Mouse (Mus musculus) embryonic facial prominence, embryonic 11.5 days (tissue): Measurements from ENCODE around the gene Erv3. TPM values are rescaled to one million over a fixed set of nuclear protein-coding genes. Genes with fewer than 3 reads are reported as not detected.

Source experiments
- ATAC-seq: fragments of 200-750 bp; cut with Nextera tagmentation; replicated peaks from 2 replicates; pipeline ENCODE4 v1.8.0; 2017; ENCODE audit warnings: low read depth; ENCODE audit not compliant: insufficient number of reproducible peaks, low FRiP score, low TSS enrichment
- DNase-seq: peaks from one replicate; pipeline ENCODE4 v3.0.0-alpha.2; 2015; ENCODE audit warnings: low spot score
- H3K27ac ChIP-seq: fragments of 300-500 bp; sonication (generic); replicated peaks from 2 replicates; pipeline ENCODE4 v1.5.1; 2014; ENCODE audit warnings: mild to moderate bottlenecking, low read depth, low read length, control low read depth
- H3K27me3 ChIP-seq: fragments of 300-500 bp; sonication (generic); 2 replicates; pipeline ENCODE4 v1.6.1; 2014; ENCODE audit warnings: mild to moderate bottlenecking, low read length, moderate library complexity, mixed read lengths; ENCODE audit not compliant: control insufficient read depth, insufficient read depth
- H3K36me3 ChIP-seq: fragments of 300-500 bp; sonication (generic); replicated peaks from 2 replicates; pipeline ENCODE4 v1.6.1; 2014; ENCODE audit warnings: low read depth, mild to moderate bottlenecking, low read length, moderate library complexity, mixed read lengths; ENCODE audit not compliant: control insufficient read depth, insufficient read depth
- H3K4me1 ChIP-seq: fragments of 300-500 bp; sonication (generic); 2 replicates; pipeline ENCODE4 v1.6.1; 2014; ENCODE audit warnings: low read length, mixed read lengths; ENCODE audit not compliant: control insufficient read depth, insufficient read depth
- H3K4me2 ChIP-seq: fragments of 300-500 bp; sonication (generic); 2 replicates; pipeline ENCODE4 v1.6.1; 2014; ENCODE audit warnings: low read depth, mild to moderate bottlenecking, control low read depth, low read length, moderate library complexity
- H3K4me3 ChIP-seq: fragments of 300-500 bp; sonication (generic); 2 replicates; pipeline ENCODE4 v1.5.1; 2014; ENCODE audit warnings: low read depth, low read length, control low read depth
- H3K9ac ChIP-seq: fragments of 300-500 bp; sonication (generic); replicated peaks from 2 replicates; pipeline ENCODE4 v1.6.1; 2014; ENCODE audit warnings: mild to moderate bottlenecking, control low read depth, low read length
- H3K9me3 ChIP-seq: fragments of 300-500 bp; sonication (generic); replicated peaks from 2 replicates; pipeline ENCODE4 v1.6.1; 2016; ENCODE audit warnings: mild to moderate bottlenecking, low read length, inconsistent platforms, mixed read lengths; ENCODE audit not compliant: control insufficient read depth
- WGBS: fragments of 180-500 bp; shearing (Covaris S2); extraction: QIAGEN DNeasy Blood & Tissue Kit; methylation state at CpG from one replicate; pipeline ENCODE4 v1.1.7; 2014; 5-methylcytosine and 5-hydroxymethylcytosine counted together
- polyA plus RNA-seq: library from polyadenylated mRNA; unstranded; fragments of >200 nt; fragmentation: Nextera tagmentation; extraction: Ambion mirVana; gene quantifications from 2 replicates; pipeline ENCODE4 v1.2.1, GENCODE M21; 2014

Erv3 gene
- polyA plus RNA-seq, 1 experiment from 2014 or later: not detected

- ATAC-seq (no peak), DNase-seq (no peak)
- H3K4me3 ChIP-seq: no peak overlapping the region
- no peaks in the 10 kb centered on the region for H3K36me3 ChIP-seq
- no peaks in the 10 kb centered on the region for H3K27me3 ChIP-seq
- 54% methylated on average over 2 of the region's 2 CpGs for WGBS
- H3K27ac ChIP-seq: no peak overlapping the region
- no peak overlapping the region for H3K9ac ChIP-seq
- H3K9me3 ChIP-seq: no peaks in the 10 kb centered on the region
- H3K4me2 ChIP-seq: no peak overlapping the region
- no peaks in the 10 kb centered on the region for H3K4me1 ChIP-seq
Measured at GRCm38 (mm10) chr2:131883136-131883535, 23.6 kb upstream of the Erv3 start.

- no peak overlapping the region for H3K27ac ChIP-seq
- no peak for ATAC-seq
- no peak overlapping the region for H3K4me2 ChIP-seq
- H3K9ac ChIP-seq: no peak overlapping the region
- no peaks in the 10 kb centered on the region for H3K36me3 ChIP-seq
- H3K9me3 ChIP-seq: no peaks in the 10 kb centered on the region
- DNase-seq: no peak
- H3K4me1 ChIP-seq: no peaks in the 10 kb centered on the region
- H3K27me3 ChIP-seq: no peaks in the 10 kb centered on the region
- no peak overlapping the region for H3K4me3 ChIP-seq
- 54% methylated on average over 4 of the region's 4 CpGs for WGBS
Measured at GRCm38 (mm10) chr2:131881766-131882165, 22.2 kb upstream of the Erv3 start.

GRCm38 (mm10) chr2:131876551-131877265 is 17.2 kb upstream of the Erv3 start:
- Histone ChIP-seq H3K27me3 (no peaks in the 10 kb centered on the region), H3K4me3 (no peak overlapping the region), H3K4me2 (no peak overlapping the region), H3K4me1 (no peaks in the 10 kb centered on the region), H3K27ac (no peak overlapping the region), H3K36me3 (no peaks in the 10 kb centered on the region), H3K9me3 (no peaks in the 10 kb centered on the region), H3K9ac (no peak overlapping the region)
- 94% methylated on average over 7 of the region's 7 CpGs for WGBS
- DNase-seq (no peak), ATAC-seq (no peak)

GRCm38 (mm10) chr2:131873376-131873775 is 13.8 kb upstream of the Erv3 start:
- no peaks in the 10 kb centered on the region for H3K4me1 ChIP-seq
- H3K9ac ChIP-seq: no peak overlapping the region
- ATAC-seq: no peak
- no peaks in the 10 kb centered on the region for H3K9me3 ChIP-seq
- H3K36me3 ChIP-seq: no peaks in the 10 kb centered on the region
- H3K27ac ChIP-seq: no peak overlapping the region
- WGBS: 80% methylated on average over 1 of the region's 1 CpGs
- no peak for DNase-seq
- no peak overlapping the region for H3K4me3 ChIP-seq
- H3K27me3 ChIP-seq: no peaks in the 10 kb centered on the region
- no peak overlapping the region for H3K4me2 ChIP-seq

GRCm38 (mm10) chr2:131868983-131869382 is 9.4 kb upstream of the Erv3 start:
- Histone ChIP-seq H3K9ac (no peak overlapping the region), H3K4me1 (no peaks in the 10 kb centered on the region), H3K4me2 (no peak overlapping the region), H3K9me3 (no peaks in the 10 kb centered on the region), H3K27me3 (no peaks in the 10 kb centered on the region), H3K36me3 (no peaks in the 10 kb centered on the region), H3K27ac (no peak overlapping the region), H3K4me3 (no peak overlapping the region)
- ATAC-seq: no peak
- 92% methylated on average over 5 of the region's 5 CpGs for WGBS
- no peak for DNase-seq

- Histone ChIP-seq H3K4me2 (no peak overlapping the region), H3K27me3 (no peaks in the 10 kb centered on the region), H3K4me3 (no peak overlapping the region), H3K27ac (no peak overlapping the region), H3K9me3 (no peaks in the 10 kb centered on the region), H3K4me1 (no peaks in the 10 kb centered on the region), H3K36me3 (no peaks in the 10 kb centered on the region), H3K9ac (no peak overlapping the region)
- ATAC-seq: no peak
- DNase-seq: no peak
Measured at GRCm38 (mm10) chr2:131866676-131867075, 7.1 kb upstream of the Erv3 start.

GRCm38 (mm10) chr2:131864262-131864796 is 4.8 kb upstream of the Erv3 start:
- Histone ChIP-seq H3K4me3 (no peak overlapping the region), H3K4me2 (no peak overlapping the region), H3K9ac (no peak overlapping the region), H3K9me3 (no peaks in the 10 kb centered on the region), H3K4me1 (no peaks in the 10 kb centered on the region), H3K36me3 (no peaks in the 10 kb centered on the region), H3K27ac (no peak overlapping the region), H3K27me3 (no peaks in the 10 kb centered on the region)
- 93% methylated on average over 2 of the region's 2 CpGs for WGBS
- DNase-seq: no peak
- ATAC-seq: no peak

- no peak for DNase-seq
- no peaks in the 10 kb centered on the region for H3K36me3 ChIP-seq
- H3K4me1 ChIP-seq: no peaks in the 10 kb centered on the region
- H3K27ac ChIP-seq: no peak overlapping the region
- no peak overlapping the region for H3K4me3 ChIP-seq
- H3K9me3 ChIP-seq: no peaks in the 10 kb centered on the region
- H3K4me2 ChIP-seq: no peak overlapping the region
- no peak for ATAC-seq
- 87% methylated on average over 3 of the region's 3 CpGs for WGBS
- H3K27me3 ChIP-seq: no peaks in the 10 kb centered on the region
- H3K9ac ChIP-seq: no peak overlapping the region
Measured at GRCm38 (mm10) chr2:131863472-131863871, 3.9 kb upstream of the Erv3 start.
